Mouse (Mus musculus) liver, postnatal 0 days (tissue): ENCODE results near the gene Cxcl12.

Experiments
- CTCF ChIP-seq: sonication (generic); IDR thresholded peaks from 2 replicates; pipeline ENCODE4 v1.5.1; 2016; ENCODE audit warnings: antibody characterized with exemption, low read depth
- EP300 ChIP-seq: IDR thresholded peaks from 2 replicates; pipeline ENCODE4 v1.6.1; 2016; ENCODE audit warnings: antibody characterized with exemption, low read depth, mild to moderate bottlenecking

- TF ChIP-seq CTCF (no peak), EP300 (no peak)
Observed at GRCm38 (mm10) chr6:117180303-117180702, 12.0 kb downstream of the Cxcl12 start.
